Mouse (Mus musculus): ENCODE data around the gene Gm9745.
"Not testable (repeated sequence)": the region's sequence is repeated elsewhere in the genome, so short reads cannot be mapped to it uniquely, and the experiment has no call there.

The Gm9745 gene

DNA sequence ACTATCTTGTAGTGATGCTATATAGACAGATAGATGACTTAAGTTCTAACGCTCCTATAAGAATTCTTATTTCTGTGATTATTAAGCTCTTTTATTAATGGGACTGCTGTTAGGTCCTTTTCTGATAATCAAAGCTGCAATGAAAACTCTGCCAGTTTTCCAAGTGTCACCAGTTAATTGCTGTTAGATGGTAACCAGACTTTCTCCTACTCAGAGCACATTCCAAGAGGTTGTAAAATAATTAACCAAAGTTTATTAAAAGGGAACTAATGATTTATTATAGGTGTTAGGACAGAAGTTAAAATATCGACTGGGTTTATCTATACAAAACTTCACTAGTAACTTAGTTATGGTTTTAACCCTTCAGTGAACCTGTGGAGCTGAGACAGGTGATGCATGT lies 42.0 kb downstream of the Gm9745 start:
- not testable (repeated sequence) for DNase-seq (ENCODE audit: low spot score)

Measured in layer of hippocampus, adult 9-10 months (tissue).